Mouse (Mus musculus): ENCODE data around the gene Icmt.

DNA sequence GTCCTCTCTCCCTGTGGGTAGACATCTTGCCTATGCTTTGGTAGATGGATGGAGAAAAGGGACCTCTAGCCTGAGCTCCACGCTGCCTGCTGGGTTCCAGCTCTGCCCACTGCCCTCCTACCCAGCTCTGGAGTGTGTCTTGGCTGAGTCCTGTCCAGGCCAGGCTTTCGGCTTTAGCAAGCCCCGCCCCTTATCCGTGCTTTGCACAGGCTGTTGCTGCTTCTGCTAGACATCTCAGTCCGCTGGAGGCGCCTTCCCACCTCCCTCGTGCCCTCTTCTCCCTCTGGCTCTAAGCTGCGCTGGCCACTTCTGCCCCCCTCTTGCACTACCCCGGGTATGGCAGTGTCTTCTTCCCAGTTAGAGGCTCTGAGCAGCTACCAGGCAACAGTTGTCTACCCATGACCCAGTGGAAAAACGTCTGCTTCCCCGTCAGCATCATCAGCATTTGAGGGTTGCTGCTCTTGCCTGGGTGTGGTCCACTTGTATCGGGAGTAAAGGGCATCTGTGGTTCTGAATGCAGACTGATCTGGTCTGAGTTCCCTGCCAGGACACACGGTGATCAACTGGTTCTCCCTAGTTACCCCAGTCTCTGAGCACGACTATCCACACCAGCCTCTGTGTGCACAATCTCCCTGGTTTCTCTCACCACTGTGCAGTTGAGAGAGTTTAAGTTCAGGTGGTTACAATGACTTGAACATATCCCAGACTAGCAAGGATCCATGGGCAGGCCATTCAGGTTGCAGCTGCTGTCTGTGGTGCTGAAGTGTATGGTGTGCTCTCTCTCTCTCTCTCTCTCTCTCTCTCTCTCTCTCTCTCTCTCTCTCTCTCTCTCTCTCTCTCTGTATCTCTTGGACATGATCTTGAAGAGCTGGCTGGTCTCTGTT, 54.6 kb downstream of the Icmt start:
- TF ChIP-seq CTCF (IDR thresholded peaks at IDR 0.05; ENCODE audit: extremely low read depth, insufficient read depth, low read length) (no peak), POLR2A (IDR thresholded peaks at IDR 0.05; ENCODE audit: extremely low read depth, insufficient read depth, low read length) (no peak)

Data from cortical plate, adult 2 months (tissue).